Mouse (Mus musculus) mature B cell (primary cell): ENCODE data around the gene Clpsl2.
"Not testable (repeated sequence)": the region's sequence is repeated elsewhere in the genome, so short reads cannot be mapped to it uniquely, and the experiment has no call there.

Experiments used
- in situ Hi-C: fragments of 300-500 bp; cut with MboI; formaldehyde crosslinking; loops from 2 replicates; pipeline ENCODE4 v1.14.3; 2019

The Clpsl2 gene

DNA sequence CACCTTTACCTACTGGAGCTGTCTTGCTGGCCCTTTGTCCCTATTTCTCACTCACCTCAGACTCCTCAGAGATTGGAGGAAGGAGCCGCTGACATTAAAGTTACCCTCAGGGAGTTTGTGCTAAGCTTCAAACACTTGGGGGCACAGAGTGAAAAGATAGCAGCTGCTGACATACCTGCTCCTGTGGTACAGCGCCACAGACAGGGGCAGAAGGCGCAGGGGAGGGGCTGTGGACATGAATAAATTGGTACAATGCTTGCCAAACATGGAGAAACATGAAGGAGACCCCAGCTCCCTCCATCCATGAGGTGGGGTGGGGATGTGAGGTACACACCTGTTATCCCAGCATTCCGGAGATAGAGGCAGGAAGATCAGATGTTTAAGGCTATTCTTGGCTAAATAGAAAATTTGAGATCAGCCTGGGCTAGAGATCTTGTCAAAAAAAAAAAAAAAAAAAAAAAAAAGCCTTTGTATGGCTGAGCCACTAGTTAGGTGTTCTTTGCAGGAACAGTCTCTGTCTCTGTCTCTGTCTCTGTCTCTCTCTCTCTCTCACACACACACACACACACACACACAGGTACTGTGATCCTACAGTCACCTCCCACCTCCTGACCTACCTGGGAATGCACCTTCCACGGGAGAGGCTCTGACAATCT is 28.0 kb upstream of the Clpsl2 start:
- in situ Hi-C loops, result loop anchor here (5.0 kb wide), 1 partner anchor 39 kb away; no protein-coding TSS in a partner anchor

DNA sequence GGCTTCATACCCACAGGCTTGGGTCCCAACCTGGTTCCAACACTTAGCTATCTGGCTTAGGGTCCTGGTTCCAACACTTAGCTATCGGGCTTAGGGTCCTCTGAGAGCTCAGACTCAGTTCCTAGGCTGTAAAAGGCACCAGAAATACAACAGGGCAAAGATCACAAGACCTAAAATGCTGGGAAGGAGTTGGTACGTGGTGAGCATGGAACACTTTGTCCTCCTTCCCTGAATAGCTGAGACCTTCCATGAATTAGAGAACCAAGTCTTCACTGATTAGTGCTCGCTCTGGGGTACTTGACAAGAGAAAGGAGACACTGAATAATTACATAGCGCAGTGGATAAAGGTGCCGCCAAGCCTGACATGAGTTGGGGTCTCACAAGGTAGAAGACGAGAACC is 27.3 kb upstream of the Clpsl2 start:
- in situ Hi-C loops, result loop anchor here (5.0 kb wide), 1 partner anchor 40 kb away; no protein-coding TSS in a partner anchor

GRCm38 (mm10) chr17:28522623-28523354 is 26.4 kb upstream of the Clpsl2 start:
- in situ Hi-C loops, result loop anchor here (5.0 kb wide), 1 partner anchor 40 kb away; no protein-coding TSS in a partner anchor

GRCm38 (mm10) chr17:28523355-28524008 is 25.7 kb upstream of the Clpsl2 start:
- in situ Hi-C loops, result loop anchor here (5.0 kb wide), 1 partner anchor 41 kb away; no protein-coding TSS in a partner anchor

GRCm38 (mm10) chr17:28524009-28524695 is 25.1 kb upstream of the Clpsl2 start:
- in situ Hi-C loops, result loop anchor here (5.0 kb wide), 1 partner anchor 42 kb away; no protein-coding TSS in a partner anchor

GRCm38 (mm10) chr17:28524831-28525430 is 24.3 kb upstream of the Clpsl2 start:
- in situ Hi-C loops, result loop anchor here (5.0 to 25.0 kb wide), 2 partner anchors 43 to 138 kb away; no protein-coding TSS in a partner anchor

DNA sequence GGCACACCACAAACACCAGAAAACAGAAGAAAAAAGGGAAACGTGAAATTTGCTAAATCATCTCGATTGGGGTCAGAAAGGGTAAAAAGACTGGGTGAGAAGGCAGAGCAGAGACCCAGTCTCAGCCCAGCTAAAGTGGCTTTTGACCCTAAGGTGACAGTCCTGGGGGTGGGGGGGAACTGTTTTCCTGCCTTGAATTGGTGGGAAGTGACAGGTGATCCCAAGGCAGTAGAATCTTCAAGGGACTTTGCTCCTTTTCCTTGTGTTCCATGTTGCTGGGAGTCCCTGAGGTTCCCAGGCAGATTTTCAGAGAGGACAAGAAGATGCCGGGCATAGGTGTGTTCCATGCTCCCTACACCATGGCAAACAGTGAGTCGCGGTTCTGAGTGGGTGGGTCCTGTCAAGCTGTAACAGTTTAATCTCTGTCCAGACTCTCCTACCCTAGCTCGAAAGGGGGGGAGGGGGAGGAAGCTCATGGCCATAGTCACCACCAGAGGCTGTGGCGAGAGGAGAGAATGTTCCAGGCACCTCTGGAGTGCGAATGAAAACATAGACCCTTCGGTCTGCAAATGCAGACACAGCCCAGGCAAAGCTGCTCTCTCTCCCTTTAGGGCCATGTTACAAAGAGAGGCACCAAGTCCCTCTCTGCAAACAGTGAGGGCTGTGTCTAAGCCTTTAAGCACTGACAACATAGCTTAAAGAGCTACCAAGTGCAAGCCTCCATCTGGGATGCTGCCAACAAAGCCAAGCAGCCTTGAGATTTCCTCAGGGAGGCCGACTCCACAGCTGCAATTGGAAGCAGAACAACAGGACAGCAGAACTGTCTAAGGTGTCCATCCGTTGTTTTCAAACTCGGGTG is 21.8 kb upstream of the Clpsl2 start:
- in situ Hi-C loops, result loop anchor here (25.0 kb wide), 1 partner anchor 140 kb away; no protein-coding TSS in a partner anchor

GRCm38 (mm10) chr17:28528043-28528351 is 21.2 kb upstream of the Clpsl2 start:
- in situ Hi-C loops, result loop anchor here (25.0 kb wide), 1 partner anchor 141 kb away; no protein-coding TSS in a partner anchor

GRCm38 (mm10) chr17:28529116-28529515 is 20.1 kb upstream of the Clpsl2 start:
- in situ Hi-C loops, result loop anchor here (25.0 kb wide), 1 partner anchor 142 kb away; no protein-coding TSS in a partner anchor

- in situ Hi-C loops, result loop anchor here (25.0 kb wide), 1 partner anchor 143 kb away; no protein-coding TSS in a partner anchor
These were observed 18.7 kb upstream of the Clpsl2 start, which contains the start of gene Armc12 for GRCm38 (mm10) chr17:28530506-28530905. TSS of gene Armc12 (plus strand) at chr17:28530806.

DNA sequence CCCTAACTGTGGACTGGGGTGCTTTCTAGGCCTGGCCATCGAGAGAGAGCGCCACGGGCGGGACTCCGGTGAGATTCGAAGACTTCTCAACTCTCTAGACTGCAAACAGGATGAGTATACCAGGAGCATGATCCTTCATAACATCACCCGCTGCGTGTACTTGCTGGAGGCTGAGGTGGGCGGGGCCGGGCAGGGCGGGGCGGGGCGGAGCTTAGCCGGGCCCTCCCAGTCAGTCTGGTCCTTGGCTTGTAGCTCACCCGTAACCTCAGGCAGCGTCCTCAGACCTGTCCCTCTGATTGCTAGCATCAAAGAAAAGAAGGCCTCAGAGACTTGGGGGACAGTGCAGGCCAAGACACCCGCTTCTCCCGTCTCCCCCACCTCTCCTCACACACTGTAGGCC is 17.3 kb upstream of the Clpsl2 start:
- in situ Hi-C loops, result loop anchor here (25.0 kb wide), 1 partner anchor 145 kb away; no protein-coding TSS in a partner anchor

DNA sequence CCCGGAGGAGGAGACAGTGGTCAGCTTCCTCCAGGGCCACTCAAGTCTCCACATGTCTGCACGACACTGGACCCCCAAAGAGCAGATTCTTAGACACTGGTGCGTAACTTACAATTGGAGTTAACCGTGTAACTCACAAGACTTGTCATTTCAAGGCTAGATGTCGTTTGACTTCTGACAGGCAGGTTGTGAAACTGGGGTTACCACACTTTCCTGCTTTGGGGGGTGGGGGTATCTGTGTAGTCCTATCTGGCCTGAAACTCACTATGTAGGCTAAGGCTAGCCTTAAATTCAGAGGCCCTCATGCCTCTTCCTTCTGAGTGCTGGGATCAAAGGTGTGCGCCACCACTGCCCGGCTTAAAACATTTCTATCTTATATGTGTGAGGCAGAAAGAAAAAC is 16.7 kb upstream of the Clpsl2 start:
- in situ Hi-C loops, result loop anchor here (25.0 kb wide), 1 partner anchor 145 kb away; no protein-coding TSS in a partner anchor

- in situ Hi-C loops, result loop anchor here (25.0 kb wide), 1 partner anchor 146 kb away; no protein-coding TSS in a partner anchor
These were observed 15.9 kb upstream of the Clpsl2 start for GRCm38 (mm10) chr17:28533327-28533726.

- in situ Hi-C loops, result loop anchor here (25.0 kb wide), 1 partner anchor 151 kb away; no protein-coding TSS in a partner anchor
These were observed 11.3 kb upstream of the Clpsl2 start for GRCm38 (mm10) chr17:28537881-28538280.

- in situ Hi-C loops, result loop anchor here (25.0 kb wide), 1 partner anchor 160 kb away; no protein-coding TSS in a partner anchor
These were observed 2.3 kb upstream of the Clpsl2 start for GRCm38 (mm10) chr17:28546925-28547324.

GRCm38 (mm10) chr17:28548550-28548949 is 661 bp upstream of the Clpsl2 start:
- in situ Hi-C loops, result loop anchor here (25.0 kb wide), 1 partner anchor 161 kb away; no protein-coding TSS in a partner anchor

DNA sequence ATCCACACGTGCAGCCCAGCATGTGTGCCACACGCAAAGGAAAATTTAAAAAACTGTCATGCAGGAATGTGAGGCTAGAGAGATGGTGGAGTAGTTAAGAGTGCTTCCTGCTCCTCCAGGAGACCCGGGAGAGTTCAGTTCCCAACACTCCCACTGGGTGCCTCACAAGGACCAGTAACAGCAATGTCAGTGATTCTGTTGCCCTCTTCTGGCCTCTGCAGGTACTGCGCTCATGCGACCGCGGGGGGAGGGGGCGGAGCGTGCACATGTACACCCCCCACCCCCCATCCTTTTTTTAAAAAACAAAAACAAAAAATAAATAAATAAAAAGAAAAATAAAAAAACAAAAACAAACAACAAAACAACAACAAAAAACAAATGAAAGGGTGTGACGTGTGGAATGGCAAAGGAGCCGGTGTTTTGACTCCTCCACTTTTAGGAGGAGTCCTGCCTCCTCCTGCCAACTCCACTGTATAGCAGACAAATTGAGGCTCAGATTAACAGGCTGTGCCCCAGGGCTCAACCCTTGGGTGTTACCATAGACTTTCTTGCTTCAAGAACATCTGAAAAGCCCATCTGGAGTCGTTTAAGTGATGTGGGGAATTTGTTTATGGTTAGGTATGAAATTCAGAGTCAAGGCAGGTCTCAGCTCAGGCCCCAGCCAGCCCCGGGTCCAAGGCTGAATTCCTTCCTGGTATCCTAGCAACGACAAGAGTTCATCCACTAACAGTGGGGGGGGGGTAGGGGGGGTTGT is 4.0 kb downstream of the Clpsl2 start:
- in situ Hi-C loops, result no loop called here

GRCm38 (mm10) chr17:28554021-28554420 is 4.8 kb downstream of the Clpsl2 start:
- in situ Hi-C loops, result not testable (repeated sequence)
